Mouse (Mus musculus): ENCODE data around the gene Lysmd1.
A peak's percentile ranks its signal among the peaks of the same experiment; 100 is the strongest.
"Not testable (repeated sequence)": the region's sequence is repeated elsewhere in the genome, so short reads cannot be mapped to it uniquely, and the experiment has no call there.

Lysmd1 gene

GRCm38 (mm10) chr3:95133680-95134101 is at the start of gene Lysmd1, which contains the start of gene Scnm1:
TSS of gene Lysmd1 (plus strand) at chr3:95134088.
TSS of gene Scnm1 (minus strand) at chr3:95134011.
- peak; percentile 85 for DNase-seq (ENCODE audit: low spot score)

GRCm38 (mm10) chr3:95088071-95088470 is 45.8 kb upstream of the Lysmd1 start:
- DNase-seq (ENCODE audit: low spot score), result no peak

GRCm38 (mm10) chr3:95100854-95101253 is 33.0 kb upstream of the Lysmd1 start:
- DNase-seq (ENCODE audit: low spot score), result no peak

- DNase-seq (ENCODE audit: low spot score), result no peak
Measured at GRCm38 (mm10) chr3:95105121-95105520, 28.8 kb upstream of the Lysmd1 start.

- no peak for DNase-seq (ENCODE audit: low spot score)
Measured at GRCm38 (mm10) chr3:95105586-95106337, 28.1 kb upstream of the Lysmd1 start.

- peak; percentile 97 for DNase-seq (ENCODE audit: low spot score)
Measured at GRCm38 (mm10) chr3:95106338-95107117, 27.4 kb upstream of the Lysmd1 start, which contains the start of gene Pip5k1a. TSS of gene Pip5k1a (minus strand) at chr3:95106930.

- not testable (repeated sequence) for DNase-seq (ENCODE audit: low spot score)
Measured at GRCm38 (mm10) chr3:95107308-95107707, 26.6 kb upstream of the Lysmd1 start.

- no peak for DNase-seq (ENCODE audit: low spot score)
Measured at GRCm38 (mm10) chr3:95107898-95108297, 26.0 kb upstream of the Lysmd1 start.

GRCm38 (mm10) chr3:95110911-95111726 is 22.8 kb upstream of the Lysmd1 start, which contains the start of gene Vps72:
TSS of gene Vps72 (plus strand) at chr3:95111022.
- peak; percentile 91 for DNase-seq (ENCODE audit: low spot score)

GRCm38 (mm10) chr3:95112760-95113159 is 21.1 kb upstream of the Lysmd1 start:
- no peak for DNase-seq (ENCODE audit: low spot score)

GRCm38 (mm10) chr3:95117751-95118150 is 16.1 kb upstream of the Lysmd1 start:
- no peak for DNase-seq (ENCODE audit: low spot score)

GRCm38 (mm10) chr3:95121580-95121979 is 12.3 kb upstream of the Lysmd1 start:
- no peak for DNase-seq (ENCODE audit: low spot score)

GRCm38 (mm10) chr3:95124246-95124645 is 9.6 kb upstream of the Lysmd1 start, which contains the start of gene Tmod4:
TSS of gene Tmod4 (plus strand) at chr3:95124476.
- no peak for DNase-seq (ENCODE audit: low spot score)

- DNase-seq (ENCODE audit: low spot score), result peak; percentile 74
Measured at GRCm38 (mm10) chr3:95124972-95125371, 8.9 kb upstream of the Lysmd1 start.

- no peak for DNase-seq (ENCODE audit: low spot score)
Measured at GRCm38 (mm10) chr3:95129226-95129651, 4.6 kb upstream of the Lysmd1 start.

GRCm38 (mm10) chr3:95130081-95130480 is 3.8 kb upstream of the Lysmd1 start:
- no peak for DNase-seq (ENCODE audit: low spot score)

GRCm38 (mm10) chr3:95132389-95132788 is 1.5 kb upstream of the Lysmd1 start:
- DNase-seq (ENCODE audit: low spot score), result not testable (repeated sequence)

GRCm38 (mm10) chr3:95133176-95133575 is 712 bp upstream of the Lysmd1 start:
- no peak for DNase-seq (ENCODE audit: low spot score)

GRCm38 (mm10) chr3:95134133-95134532 is 245 bp downstream of the Lysmd1 start:
- not testable (repeated sequence) for DNase-seq (ENCODE audit: low spot score)

GRCm38 (mm10) chr3:95135023-95135422 is 1.1 kb downstream of the Lysmd1 start:
- DNase-seq (ENCODE audit: low spot score), result peak; percentile 83

- no peak for DNase-seq (ENCODE audit: low spot score)
Measured at GRCm38 (mm10) chr3:95135433-95136052, 1.7 kb downstream of the Lysmd1 start.
